Mouse (Mus musculus): ENCODE results near the gene Slc22a18. TPM values are rescaled to one million over a fixed set of nuclear protein-coding genes. Genes with fewer than 3 reads are reported as not detected.

Gene Slc22a18
- total and polyA plus RNA-seq, 3 experiments = 0.48 to 2.0 (median 0.76) TPM

GRCm38 (mm10) chr7:143501643-143502417 is 28.3 kb downstream of the Slc22a18 start:
- Histone ChIP-seq H3K79me2 (replicated peaks; ENCODE audit: control insufficient read depth, extremely low read depth, insufficient read depth, poor library complexity, severe bottlenecking) (no peaks in the 10 kb centered on the region), H3K4me3 (replicated peaks in 1 of 3; ENCODE audit: low read depth in 2 of 3, low read length in 2 of 3, poor library complexity in 1 of 3) (no peak overlapping the region), H3K4me1 (ENCODE audit: control insufficient read depth in 1 of 2, insufficient read depth in 2 of 2) (no peaks in the 10 kb centered on the region), H3K4me2 (ENCODE audit: insufficient read depth, low read depth, poor library complexity, severe bottlenecking) (no peak overlapping the region), H3K27me3 (replicated peaks) (peaks cover 58% of the 10 kb centered on the region), H3K9me3 (replicated peaks; ENCODE audit: low read length) (peaks cover 11% of the 10 kb centered on the region), H3K9ac (ENCODE audit: insufficient read depth, low read depth) (no peak overlapping the region), H3K36me3 (replicated peaks in 1 of 2; ENCODE audit: control insufficient read depth in 1 of 2, insufficient read depth in 1 of 2, low read length in 1 of 2) (no peaks in the 10 kb centered on the region), H3K27ac (ENCODE audit: insufficient read depth, low read depth) (no peak overlapping the region)
- TF ChIP-seq MAX (IDR thresholded peaks at IDR 0.05; ENCODE audit: low read length) (no peak), KAT2A (IDR thresholded peaks at IDR 0.05; ENCODE audit: insufficient replicate concordance, low read length) (no peak), MAFK (IDR thresholded peaks at IDR 0.05; ENCODE audit: insufficient replicate concordance, low read length) (no peak), HCFC1 (IDR thresholded peaks at IDR 0.05; ENCODE audit: low read depth, low read length) (no peak), RCOR1 (conservative IDR thresholded peaks at IDR 0.05; ENCODE audit: low read depth, low read length) (no peak), RAD21 (IDR thresholded peaks at IDR 0.05; ENCODE audit: low read depth, low read length) (no peak), EP300 (IDR thresholded peaks at IDR 0.05; ENCODE audit: low read length) (no peak), E2F4 (IDR thresholded peaks at IDR 0.05; ENCODE audit: insufficient replicate concordance, low read depth, low read length) (no peak), JUN (IDR thresholded peaks at IDR 0.05; ENCODE audit: insufficient read depth, low read depth, low read length) (no peak), MYC (IDR thresholded peaks at IDR 0.05; ENCODE audit: low read depth, low read length) (no peak), USF2 (conservative IDR thresholded peaks at IDR 0.05; ENCODE audit: low read depth, low read length) (no peak), UBTF (IDR thresholded peaks at IDR 0.05; ENCODE audit: low read depth, low read length) (no peak), ZNF384 (IDR thresholded peaks at IDR 0.05; ENCODE audit: low read depth, low read length) (no peak), JUND (conservative IDR thresholded peaks at IDR 0.05; ENCODE audit: low read depth, low read length) (no peak), BHLHE40 (IDR thresholded peaks at IDR 0.05; ENCODE audit: low read depth, low read length) (no peak), NELFE (IDR thresholded peaks at IDR 0.05; ENCODE audit: low read depth, low read length) (no peak)
- no peak for DNase-seq (ENCODE audit: extremely low read depth)
- in situ Hi-C loops (cut with MboI; ENCODE audit: low pct_ligation_motif_present, low pct_unique_long_range_greater_than_20kb, low sequenced_read_pairs) (no loop called here), dilution Hi-C loops (cut with MboI; ENCODE audit: extremely low pct_ligation_motif_present, extremely low pct_unique_long_range_greater_than_20kb, low sequenced_read_pairs) (no loop called here)

DNA sequence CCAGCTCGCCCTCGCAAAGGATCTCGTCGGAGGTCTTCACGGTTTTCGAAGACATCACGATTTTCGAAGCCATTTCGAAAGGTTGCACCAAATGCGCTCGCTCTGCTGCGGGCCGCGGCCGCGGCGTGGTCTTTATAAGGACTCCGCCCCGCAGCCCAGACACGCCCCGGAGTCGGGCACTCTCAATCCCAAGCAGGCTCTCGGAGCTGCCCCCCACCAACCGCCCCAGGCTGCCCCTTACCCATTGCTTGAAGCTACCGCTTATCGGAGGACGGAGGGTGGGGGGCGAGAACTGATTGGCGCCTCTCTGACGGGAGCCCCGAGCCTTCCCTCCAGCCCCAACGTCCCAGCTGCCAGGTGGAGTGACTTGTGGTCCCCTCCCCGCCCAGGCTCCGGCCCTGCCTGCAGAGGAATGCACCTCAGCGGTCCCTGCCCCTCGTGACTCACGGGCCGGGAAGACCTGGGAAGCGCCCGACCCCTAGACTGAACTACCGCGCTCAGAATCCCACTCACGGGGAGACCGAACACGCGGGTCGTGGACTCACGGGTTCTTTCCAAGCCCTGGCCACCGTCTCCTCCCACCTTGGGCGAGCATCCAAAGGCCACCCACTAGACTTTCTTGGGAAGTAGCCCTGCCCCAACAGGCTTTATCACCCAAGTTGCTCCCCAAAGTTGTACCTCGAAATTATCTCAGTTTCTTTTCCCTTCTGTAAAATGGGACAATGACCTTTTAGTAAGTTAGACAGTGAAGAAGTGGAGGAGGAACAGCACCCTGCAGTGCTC is 29.1 kb downstream of the Slc22a18 start, which contains the start of gene Phlda2:
Gene Phlda2 (minus strand): TSS at position 733 of the 783 bp plus-strand sequence.
- Histone ChIP-seq H3K9me3 (replicated peaks; ENCODE audit: low read length) (peaks cover 11% of the 10 kb centered on the region), H3K4me2 (ENCODE audit: insufficient read depth, low read depth, poor library complexity, severe bottlenecking) (no peak within 1 kb of the TSS), H3K4me3 (replicated peaks in 1 of 3; ENCODE audit: low read depth in 2 of 3, low read length in 2 of 3, poor library complexity in 1 of 3) (no peak within 1 kb of the TSS), H3K9ac (ENCODE audit: insufficient read depth, low read depth) (no peak within 1 kb of the TSS), H3K27ac (ENCODE audit: insufficient read depth, low read depth) (no peak within 1 kb of the TSS), H3K4me1 (ENCODE audit: control insufficient read depth in 1 of 2, insufficient read depth in 2 of 2) (no peaks in the 10 kb centered on the region), H3K79me2 (replicated peaks; ENCODE audit: control insufficient read depth, extremely low read depth, insufficient read depth, poor library complexity, severe bottlenecking) (no peaks in the 10 kb centered on the region), H3K36me3 (replicated peaks in 1 of 2; ENCODE audit: control insufficient read depth in 1 of 2, insufficient read depth in 1 of 2, low read length in 1 of 2) (no peaks in the 10 kb centered on the region), H3K27me3 (replicated peaks) (peaks cover 52% of the 10 kb centered on the region)
- TF ChIP-seq CHD2 (IDR thresholded peaks at IDR 0.05; ENCODE audit: low read length) (no peak), KAT2A (IDR thresholded peaks at IDR 0.05; ENCODE audit: insufficient replicate concordance, low read length) (no peak), ZC3H11A (IDR thresholded peaks at IDR 0.05; ENCODE audit: low read depth, low read length) (no peak), EP300 (IDR thresholded peaks at IDR 0.05; ENCODE audit: low read length) (no peak), IRF4 (IDR thresholded peaks at IDR 0.05; ENCODE audit: low read depth, low read length) (no peak), E2F4 (IDR thresholded peaks at IDR 0.05; ENCODE audit: insufficient replicate concordance, low read depth, low read length) (no peak), ZMIZ1 (IDR thresholded peaks at IDR 0.05; ENCODE audit: low read depth, low read length) (no peak), MAZ (IDR thresholded peaks at IDR 0.05; ENCODE audit: low read depth, low read length) (no peak), ZNF384 (IDR thresholded peaks at IDR 0.05; ENCODE audit: low read depth, low read length) (no peak), NELFE (IDR thresholded peaks at IDR 0.05; ENCODE audit: low read depth, low read length) (no peak), CHD1 (IDR thresholded peaks at IDR 0.05; ENCODE audit: low read depth, low read length) (no peak)
- dilution Hi-C loops (cut with MboI; ENCODE audit: extremely low pct_ligation_motif_present, extremely low pct_unique_long_range_greater_than_20kb, low sequenced_read_pairs) (no loop called here), in situ Hi-C loops (cut with MboI; ENCODE audit: low pct_ligation_motif_present, low pct_unique_long_range_greater_than_20kb, low sequenced_read_pairs) (no loop called here)
- DNase-seq (ENCODE audit: extremely low read depth) = no peak
